Mouse (Mus musculus): Measurements from ENCODE around the gene Treml1. TPM values are rescaled to one million over a fixed set of nuclear protein-coding genes. Genes with fewer than 3 reads are reported as not detected.

The Treml1 gene
- polyA plus RNA-seq, 1 experiment from 2014 or later = 1.0 TPM

- ATAC-seq (ENCODE audit: insufficient number of reproducible peaks, insufficient read depth, low FRiP score, low read depth) = no peak
- 10% methylated on average over 4 of the region's 4 CpGs for WGBS
- Histone ChIP-seq H3K4me3 (ENCODE audit: control insufficient read depth in 1 of 2, insufficient read depth in 1 of 2, low read depth in 1 of 2, low read length in 2 of 2) (no peak overlapping the region), H3K36me3 (ENCODE audit: control insufficient read depth, insufficient read depth, low read length) (no peaks in the 10 kb centered on the region), H3K4me1 (ENCODE audit: control insufficient read depth in 2 of 2, insufficient read depth in 2 of 2, low read length in 2 of 2) (peaks cover 21 to 32% of the 10 kb centered on the region in 2 experiments), H3K9ac (ENCODE audit: low read length) (no peak overlapping the region), H3K27ac (replicated peaks in 1 of 2; ENCODE audit: control insufficient read depth in 1 of 2, insufficient read depth in 1 of 2, low read depth in 2 of 2, low read length in 2 of 2) (no peak overlapping the region), H3K4me2 (ENCODE audit: low read length) (no peak overlapping the region), H3K9me3 (ENCODE audit: control insufficient read depth, low read length) (no peaks in the 10 kb centered on the region), H3K27me3 (ENCODE audit: control insufficient read depth, insufficient read depth, low read length) (no peaks in the 10 kb centered on the region)
Measured at GRCm38 (mm10) chr17:48360462-48360861, 746 bp downstream of the Treml1 start.

GRCm38 (mm10) chr17:48362346-48362745 lies 2.6 kb downstream of the Treml1 start:
- WGBS = 26% methylated on average over 3 of the region's 3 CpGs
- Histone ChIP-seq H3K9me3 (ENCODE audit: control insufficient read depth, low read length) (no peaks in the 10 kb centered on the region), H3K4me2 (ENCODE audit: low read length) (peak overlapping the region; percentile 44), H3K9ac (ENCODE audit: low read length) (no peak overlapping the region), H3K27me3 (ENCODE audit: control insufficient read depth, insufficient read depth, low read length) (no peaks in the 10 kb centered on the region), H3K27ac (replicated peaks in 1 of 2; ENCODE audit: control insufficient read depth in 1 of 2, insufficient read depth in 1 of 2, low read depth in 2 of 2, low read length in 2 of 2) (peak overlapping the region; percentile 68 to 78), H3K36me3 (ENCODE audit: control insufficient read depth, insufficient read depth, low read length) (no peaks in the 10 kb centered on the region), H3K4me3 (ENCODE audit: control insufficient read depth in 1 of 2, insufficient read depth in 1 of 2, low read depth in 1 of 2, low read length in 2 of 2) (no peak overlapping the region), H3K4me1 (ENCODE audit: control insufficient read depth in 2 of 2, insufficient read depth in 2 of 2, low read length in 2 of 2) (peaks cover 24 to 32% of the 10 kb centered on the region in 2 experiments)
- no peak for ATAC-seq (ENCODE audit: insufficient number of reproducible peaks, insufficient read depth, low FRiP score, low read depth)

- ATAC-seq (ENCODE audit: insufficient number of reproducible peaks, insufficient read depth, low FRiP score, low read depth) = no peak
- Histone ChIP-seq H3K9me3 (ENCODE audit: control insufficient read depth, low read length) (no peaks in the 10 kb centered on the region), H3K4me3 (ENCODE audit: control insufficient read depth in 1 of 2, insufficient read depth in 1 of 2, low read depth in 1 of 2, low read length in 2 of 2) (no peak overlapping the region), H3K4me1 (ENCODE audit: control insufficient read depth in 2 of 2, insufficient read depth in 2 of 2, low read length in 2 of 2) (peaks cover 24 to 32% of the 10 kb centered on the region in 2 experiments), H3K27ac (replicated peaks in 1 of 2; ENCODE audit: control insufficient read depth in 1 of 2, insufficient read depth in 1 of 2, low read depth in 2 of 2, low read length in 2 of 2) (peak overlapping the region; percentile 68 to 78), H3K4me2 (ENCODE audit: low read length) (peak overlapping the region; percentile 44), H3K27me3 (ENCODE audit: control insufficient read depth, insufficient read depth, low read length) (no peaks in the 10 kb centered on the region), H3K36me3 (ENCODE audit: control insufficient read depth, insufficient read depth, low read length) (no peaks in the 10 kb centered on the region), H3K9ac (ENCODE audit: low read length) (no peak overlapping the region)
- 59% methylated on average over 8 of the region's 8 CpGs for WGBS
Measured at GRCm38 (mm10) chr17:48362966-48363365, 3.2 kb downstream of the Treml1 start.

- Histone ChIP-seq H3K27me3 (ENCODE audit: control insufficient read depth, insufficient read depth, low read length) (no peaks in the 10 kb centered on the region), H3K4me3 (ENCODE audit: control insufficient read depth in 1 of 2, insufficient read depth in 1 of 2, low read depth in 1 of 2, low read length in 2 of 2) (no peak overlapping the region), H3K4me1 (ENCODE audit: control insufficient read depth in 2 of 2, insufficient read depth in 2 of 2, low read length in 2 of 2) (peaks cover 24 to 32% of the 10 kb centered on the region in 2 experiments), H3K27ac (replicated peaks in 1 of 2; ENCODE audit: control insufficient read depth in 1 of 2, insufficient read depth in 1 of 2, low read depth in 2 of 2, low read length in 2 of 2) (peak overlapping the region in 1 of 2 experiments; percentile 68; a peak in 2 of 4 replicates), H3K9ac (ENCODE audit: low read length) (no peak overlapping the region), H3K9me3 (ENCODE audit: control insufficient read depth, low read length) (no peaks in the 10 kb centered on the region), H3K36me3 (ENCODE audit: control insufficient read depth, insufficient read depth, low read length) (no peaks in the 10 kb centered on the region), H3K4me2 (ENCODE audit: low read length) (0 out of 2 replicates have a peak overlapping the region, but pooled peaks have one; percentile 44)
- ATAC-seq (ENCODE audit: insufficient number of reproducible peaks, insufficient read depth, low FRiP score, low read depth) = no peak
- 42% methylated on average over 6 of the region's 6 CpGs for WGBS
Measured at GRCm38 (mm10) chr17:48363421-48363965, 3.8 kb downstream of the Treml1 start.

- H3K9me3 ChIP-seq (ENCODE audit: control insufficient read depth, low read length) = no peaks in the 10 kb centered on the region
- no peaks in the 10 kb centered on the region for H3K27me3 ChIP-seq (ENCODE audit: control insufficient read depth, insufficient read depth, low read length)
- H3K27ac ChIP-seq (replicated peaks in 1 of 2; ENCODE audit: control insufficient read depth in 1 of 2, insufficient read depth in 1 of 2, low read depth in 2 of 2, low read length in 2 of 2) = no peak overlapping the region
- H3K4me3 ChIP-seq (ENCODE audit: control insufficient read depth in 1 of 2, insufficient read depth in 1 of 2, low read depth in 1 of 2, low read length in 2 of 2) = no peak overlapping the region
- no peak; the same call in 1 of the 2 replicates for ATAC-seq (ENCODE audit: insufficient number of reproducible peaks, insufficient read depth, low FRiP score, low read depth)
- no peak overlapping the region for H3K4me2 ChIP-seq (ENCODE audit: low read length)
- no peaks in the 10 kb centered on the region for H3K36me3 ChIP-seq (ENCODE audit: control insufficient read depth, insufficient read depth, low read length)
- H3K4me1 ChIP-seq (ENCODE audit: control insufficient read depth in 2 of 2, insufficient read depth in 2 of 2, low read length in 2 of 2) = peaks cover 24 to 27% of the 10 kb centered on the region in 2 experiments
- 68% methylated on average over 9 of the region's 9 CpGs for WGBS
- no peak overlapping the region for H3K9ac ChIP-seq (ENCODE audit: low read length)
Measured at GRCm38 (mm10) chr17:48365511-48366155, 5.9 kb downstream of the Treml1 start.

GRCm38 (mm10) chr17:48366806-48367205 lies 7.1 kb downstream of the Treml1 start:
- no peak overlapping the region for H3K4me2 ChIP-seq (ENCODE audit: low read length)
- ATAC-seq (ENCODE audit: insufficient number of reproducible peaks, insufficient read depth, low FRiP score, low read depth) = no peak
- H3K4me3 ChIP-seq (ENCODE audit: control insufficient read depth in 1 of 2, insufficient read depth in 1 of 2, low read depth in 1 of 2, low read length in 2 of 2) = no peak overlapping the region
- peaks cover 17 to 19% of the 10 kb centered on the region in 2 experiments for H3K4me1 ChIP-seq (ENCODE audit: control insufficient read depth in 2 of 2, insufficient read depth in 2 of 2, low read length in 2 of 2)
- 59% methylated on average over 5 of the region's 5 CpGs for WGBS
- no peak overlapping the region for H3K27ac ChIP-seq (replicated peaks in 1 of 2; ENCODE audit: control insufficient read depth in 1 of 2, insufficient read depth in 1 of 2, low read depth in 2 of 2, low read length in 2 of 2)
- H3K9me3 ChIP-seq (ENCODE audit: control insufficient read depth, low read length) = no peaks in the 10 kb centered on the region
- no peak overlapping the region for H3K9ac ChIP-seq (ENCODE audit: low read length)
- H3K36me3 ChIP-seq (ENCODE audit: control insufficient read depth, insufficient read depth, low read length) = no peaks in the 10 kb centered on the region
- no peaks in the 10 kb centered on the region for H3K27me3 ChIP-seq (ENCODE audit: control insufficient read depth, insufficient read depth, low read length)

GRCm38 (mm10) chr17:48371621-48372020 lies 11.9 kb downstream of the Treml1 start:
- H3K27ac ChIP-seq (replicated peaks in 1 of 2; ENCODE audit: control insufficient read depth in 1 of 2, insufficient read depth in 1 of 2, low read depth in 2 of 2, low read length in 2 of 2) = no peak overlapping the region

More at GRCm38 (mm10) chr17:48371621-48372020, 11.9 kb downstream of the Treml1 start:
- Histone ChIP-seq H3K9ac (ENCODE audit: low read length) (no peak overlapping the region), H3K27me3 (ENCODE audit: control insufficient read depth, insufficient read depth, low read length) (no peaks in the 10 kb centered on the region), H3K4me1 (ENCODE audit: control insufficient read depth in 2 of 2, insufficient read depth in 2 of 2, low read length in 2 of 2) (no peaks in the 10 kb centered on the region), H3K9me3 (ENCODE audit: control insufficient read depth, low read length) (no peaks in the 10 kb centered on the region), H3K4me2 (ENCODE audit: low read length) (no peak overlapping the region), H3K4me3 (ENCODE audit: control insufficient read depth in 1 of 2, insufficient read depth in 1 of 2, low read depth in 1 of 2, low read length in 2 of 2) (no peak overlapping the region), H3K36me3 (ENCODE audit: control insufficient read depth, insufficient read depth, low read length) (no peaks in the 10 kb centered on the region)
- ATAC-seq (ENCODE audit: insufficient number of reproducible peaks, insufficient read depth, low FRiP score, low read depth) = no peak
